Mouse (Mus musculus): ENCODE data around the gene Cideb. TPM values are rescaled to one million over a fixed set of nuclear protein-coding genes. Genes with fewer than 3 reads are reported as not detected.

Gene Cideb
- total RNA-seq, 2 experiments from 2014 or later, result 0.93 to 1.3 TPM

DNA sequence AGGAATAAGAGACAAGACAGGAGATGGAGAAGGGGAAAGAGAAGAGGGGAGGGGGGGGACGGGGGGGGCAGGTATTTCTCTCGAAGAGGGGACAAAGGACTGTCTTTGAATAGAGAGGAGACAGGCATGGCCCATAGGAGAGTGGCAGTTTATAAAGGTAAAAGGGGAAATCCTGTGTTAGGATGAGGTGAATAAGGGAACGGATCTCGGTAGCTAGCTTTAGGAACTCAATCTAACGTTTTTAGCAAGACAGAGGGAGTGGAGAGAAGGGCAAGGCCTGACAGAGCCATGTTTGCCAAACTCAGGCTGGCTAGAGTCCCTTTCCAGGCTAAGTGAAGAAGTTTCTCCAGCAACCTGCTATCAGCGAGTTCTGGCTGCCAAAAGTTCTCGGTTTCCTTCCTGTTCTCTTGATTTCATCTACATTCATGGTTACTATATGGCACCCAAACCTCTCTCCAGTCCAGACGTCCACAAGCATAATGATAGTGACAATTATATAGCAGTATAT is 35.8 kb downstream of the Cideb start:
- DNase-seq, result no peak

GRCm38 (mm10) chr14:55721700-55722437 is 36.4 kb downstream of the Cideb start, which contains the start of gene Rabggta:
Rabggta (minus strand) TSS chr14:55722263.
- peak; percentile 94 to 97 for DNase-seq

GRCm38 (mm10) chr14:55721076-55721475 is 37.2 kb downstream of the Cideb start:
- no peak for DNase-seq

DNA sequence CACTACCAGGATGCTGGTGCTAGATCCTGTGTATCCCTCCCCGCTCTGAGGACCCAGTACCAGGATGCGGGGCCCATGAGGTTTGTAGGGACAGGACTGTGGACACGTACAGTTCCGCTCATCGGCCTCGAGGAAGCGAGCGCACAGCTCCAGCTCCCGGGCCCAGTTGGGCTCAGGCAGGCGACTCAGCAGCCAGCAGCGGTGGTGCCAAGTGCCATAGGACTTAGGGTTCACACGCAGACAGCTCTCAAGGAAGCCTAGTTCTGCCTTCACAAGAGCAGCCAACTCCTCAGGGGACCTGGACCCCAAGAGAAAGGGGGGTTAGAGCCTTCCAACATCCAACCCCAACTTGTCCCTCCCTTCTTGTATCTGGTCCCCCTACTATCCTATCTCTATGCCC is 37.6 kb downstream of the Cideb start:
- no peak for DNase-seq

- DNase-seq, result no peak
These were observed 38.5 kb downstream of the Cideb start for GRCm38 (mm10) chr14:55719737-55720136.

DNA sequence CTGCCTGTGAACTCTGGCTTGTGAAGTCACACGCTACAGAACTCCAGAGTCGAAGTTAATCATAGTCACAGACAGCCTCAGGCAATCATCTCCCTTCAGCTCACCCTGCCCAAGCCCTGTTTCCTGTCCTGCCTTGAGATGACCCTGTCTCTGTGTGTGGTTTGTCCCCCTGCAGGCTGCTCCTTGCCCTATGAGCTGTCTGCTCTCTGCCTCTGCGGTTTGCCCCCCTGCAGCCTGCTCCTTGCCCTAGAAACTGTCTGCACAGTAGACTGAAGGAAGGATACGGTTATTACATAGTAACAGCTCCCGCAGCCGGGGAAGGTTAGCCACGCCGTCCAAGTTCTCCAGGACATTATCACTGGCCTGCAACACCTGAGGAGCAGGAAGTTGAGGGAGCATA is 41.4 kb downstream of the Cideb start:
- no peak for DNase-seq

GRCm38 (mm10) chr14:55716271-55716670 is 42.0 kb downstream of the Cideb start:
- no peak for DNase-seq

GRCm38 (mm10) chr14:55714893-55715292 is 43.4 kb downstream of the Cideb start:
- DNase-seq, result no peak

- no peak for DNase-seq
These were observed 44.5 kb downstream of the Cideb start, which contains the start of gene Tgm1 for GRCm38 (mm10) chr14:55713729-55714122. Tgm1 (minus strand) TSS chr14:55713926.

DNA sequence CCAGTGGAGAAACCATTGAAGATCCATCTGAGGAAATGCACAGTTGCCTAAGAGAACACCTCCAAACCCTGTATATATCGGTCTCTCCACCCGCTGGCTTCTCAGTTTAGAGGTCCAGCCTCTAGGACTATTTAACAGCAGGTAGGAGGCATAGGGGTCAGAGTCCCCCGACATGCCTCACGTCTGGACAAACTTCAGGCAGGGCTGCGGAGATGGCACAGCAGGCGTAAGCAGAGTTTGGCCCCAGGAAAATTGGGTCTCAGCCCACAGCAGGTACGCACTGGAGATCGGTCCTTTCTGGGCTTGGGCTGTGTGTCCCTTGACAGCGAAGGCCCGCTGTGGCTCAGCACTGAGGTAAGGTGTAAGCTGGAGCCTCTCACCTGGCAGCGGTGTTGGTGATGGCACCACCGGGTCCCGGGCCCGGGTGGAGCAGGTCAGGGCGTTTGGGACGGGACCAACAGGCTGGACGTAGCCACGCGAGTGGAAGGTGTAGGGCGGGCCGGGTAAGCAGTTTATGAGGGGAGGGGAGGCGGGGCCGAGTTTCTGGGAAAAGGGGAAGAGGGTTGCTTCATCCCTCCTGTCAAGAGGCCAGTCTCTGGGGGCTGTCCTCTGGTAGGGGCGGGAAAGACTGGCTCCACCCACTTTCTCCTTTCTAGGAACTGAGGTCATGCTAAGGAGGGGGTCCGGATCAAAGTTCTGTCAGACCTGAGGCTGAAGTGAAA is 45.1 kb downstream of the Cideb start:
- DNase-seq, result peak; percentile 15 to 42

GRCm38 (mm10) chr14:55711786-55712185 is 46.5 kb downstream of the Cideb start:
- no peak for DNase-seq

DNA sequence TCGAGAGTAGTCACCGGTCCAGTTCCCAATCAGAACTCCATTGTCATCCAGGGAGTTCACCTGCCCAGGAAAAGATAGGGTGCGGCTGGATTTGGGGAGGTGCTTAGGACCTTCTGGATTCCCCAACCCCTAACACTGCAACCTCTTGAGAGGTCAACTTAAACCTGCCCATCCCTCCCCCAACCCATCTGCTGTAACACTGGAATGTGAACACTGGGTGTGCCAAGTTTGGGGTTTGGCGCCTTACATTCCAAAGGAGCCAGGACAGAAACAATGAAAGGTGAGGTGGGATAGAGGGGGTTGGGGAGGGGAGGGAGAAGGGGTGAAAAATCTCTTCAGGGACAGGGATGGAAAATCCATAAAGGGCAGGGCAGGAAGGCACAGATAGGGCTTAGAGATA is 48.7 kb downstream of the Cideb start:
- DNase-seq, result no peak

GRCm38 (mm10) chr14:55707397-55707796 is 50.9 kb downstream of the Cideb start:
- no peak for DNase-seq

- DNase-seq, result no peak
These were observed 52.1 kb downstream of the Cideb start for GRCm38 (mm10) chr14:55706051-55706600.

Other genes starting within 250 kb of the Cideb start
- not detected for gene Cpne6, start 248.0 kb downstream of the Cideb start, total RNA-seq (2021)
- not detected for gene Nrl, start 233.5 kb downstream of the Cideb start, total RNA-seq (2021)
- gene Pck2, start 218.2 kb downstream of the Cideb start, total RNA-seq (2021), result 10 to 100 TPM; 29.4 to 39.9 TPM
- gene Dcaf11, start 198.5 kb downstream of the Cideb start, total RNA-seq (2021), result 100 to 1,000 TPM; 110 to 139 TPM
- 1 to 10 TPM in 1 of 2 experiments, not detected in 1; 1.0 TPM for gene A730061H03Rik, start 198.1 kb downstream of the Cideb start, total RNA-seq (2021)
- 1 to 10 TPM in 1 of 2 experiments, under 1 TPM in 1; 0.63 to 1.5 TPM for gene Fitm1, start 182.8 kb downstream of the Cideb start, total RNA-seq (2021)
- gene Psme1, start 180.3 kb downstream of the Cideb start, total RNA-seq (2021), result 100 to 1,000 TPM; 203 to 361 TPM
- gene Emc9, start 173.2 kb downstream of the Cideb start, total RNA-seq (2021), result 10 to 100 TPM; 28.0 to 45.9 TPM
- 100 to 1,000 TPM; 311 to 396 TPM for gene Psme2, start 167.3 kb downstream of the Cideb start, total RNA-seq (2021)
- gene Rnf31, start 166.8 kb downstream of the Cideb start, total RNA-seq (2021), result 10 to 100 TPM; 33.7 to 33.9 TPM
- 10 to 100 TPM; 30.3 to 30.6 TPM for gene Irf9, start 154.9 kb downstream of the Cideb start, total RNA-seq (2021)
- gene Rec8, start 140.4 kb downstream of the Cideb start, total RNA-seq (2021), result 1 to 10 TPM; 5.8 to 6.6 TPM
- 100 to 1,000 TPM; 112 to 157 TPM for gene Ipo4, start 122.5 kb downstream of the Cideb start, total RNA-seq (2021)
- gene Gm49378, start 120.6 kb downstream of the Cideb start, total RNA-seq (2021), result not detected
- 10 to 100 TPM; 83.2 to 98.1 TPM for gene Tm9sf1, start 114.7 kb downstream of the Cideb start, total RNA-seq (2021)
- 1 to 10 TPM; 1.6 to 1.7 TPM for gene Tssk4, start 108.3 kb downstream of the Cideb start, total RNA-seq (2021)
- gene Mdp1, start 98.0 kb downstream of the Cideb start, total RNA-seq (2021), result 10 to 100 TPM; 43.6 to 76.9 TPM
- gene Gmpr2, start 86.5 kb downstream of the Cideb start, total RNA-seq (2021), result 10 to 100 TPM; 26.6 to 28.9 TPM
- 100 to 1,000 TPM; 335 to 393 TPM for gene Nedd8, start 86.3 kb downstream of the Cideb start, total RNA-seq (2021)
- 10 to 100 TPM; 30.8 to 35.6 TPM for gene Tinf2, start 76.6 kb downstream of the Cideb start, total RNA-seq (2021)
- gene Tgm1, start 44.5 kb downstream of the Cideb start, total RNA-seq (2021), result under 1 TPM; 0.26 TPM
- gene Rabggta, start 36.2 kb downstream of the Cideb start, total RNA-seq (2021), result 10 to 100 TPM; 17.2 to 25.1 TPM
- 10 to 100 TPM; 72.7 to 73.2 TPM for gene Dhrs1, start 12.8 kb downstream of the Cideb start, total RNA-seq (2021)
- 10 to 100 TPM; 17.3 to 20.7 TPM for gene Nop9, start 12.8 kb downstream of the Cideb start, total RNA-seq (2021)
- gene Ltb4r2, start 3.0 kb upstream of the Cideb start, total RNA-seq (2021), result not detected
- gene Ltb4r1, start 7.5 kb upstream of the Cideb start, total RNA-seq (2021), result under 1 TPM; 0.66 to 0.79 TPM
- 10 to 100 TPM in 1 of 2 experiments, 1 to 10 TPM in 1; 6.7 to 13.8 TPM for gene Adcy4, start 25.6 kb upstream of the Cideb start, total RNA-seq (2021)
- 1 to 10 TPM; 4.5 to 5.3 TPM for gene Ripk3, start 30.4 kb upstream of the Cideb start, total RNA-seq (2021)
- 10 to 100 TPM; 19.2 to 26.0 TPM for gene Nfatc4, start 64.7 kb upstream of the Cideb start, total RNA-seq (2021)
- 10 to 100 TPM in 1 of 2 experiments, 1 to 10 TPM in 1; 9.4 to 10.7 TPM for gene Nynrin, start 95.6 kb upstream of the Cideb start, total RNA-seq (2021)
- gene Cbln3, start 125.9 kb upstream of the Cideb start, total RNA-seq (2021), result under 1 TPM in 1 of 2 experiments, not detected in 1; 0.13 TPM
- 10 to 100 TPM; 16.6 to 17.0 TPM for gene Khnyn, start 126.5 kb upstream of the Cideb start, total RNA-seq (2021)
- 10 to 100 TPM; 51.6 to 73.8 TPM for gene Sdr39u1, start 141.8 kb upstream of the Cideb start, total RNA-seq (2021)
- 1 to 10 TPM; 1.9 to 2.7 TPM for gene Cma1, start 186.2 kb upstream of the Cideb start, total RNA-seq (2021)
- not detected for gene Cma2, start 192.5 kb upstream of the Cideb start, total RNA-seq (2021)

Data from adrenal gland, postnatal 36 days (tissue).